ENCODE assay signal across 26 mouse cellular contexts in the genomic region with DNA sequence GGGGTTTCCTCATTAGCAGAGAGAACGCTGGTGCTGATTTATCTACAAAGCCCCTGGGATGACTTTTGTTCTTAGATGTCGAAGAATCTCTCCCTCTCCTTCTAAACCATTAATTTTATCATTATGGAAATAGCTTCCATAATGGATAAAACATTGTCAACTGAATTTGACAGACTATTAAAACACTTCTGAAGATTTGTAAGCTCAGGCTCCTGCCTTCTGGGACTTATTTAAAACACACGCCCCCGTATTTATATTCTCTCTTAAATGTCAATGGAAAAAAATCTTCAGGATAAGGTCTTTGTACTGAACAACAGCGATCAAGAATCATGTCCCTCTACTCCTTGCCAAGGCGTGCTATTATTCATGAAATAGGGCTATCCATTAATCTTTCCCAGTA.
"Had no signal": no experiment of that assay in that cellular context is flagged by ENCODE, and none has a peak within 500 bp of the region (broad histone marks: within the 10 kb centered on the region; RNA-seq: fewer than 3 reads in every experiment).

No protein-coding gene starts in this region.

- H3K27me3 ChIP-seq: heart, embryonic 12.5 days; hindbrain, embryonic 12.5 days; intestine, embryonic 15.5 days; limb, embryonic 12.5 days; liver, embryonic 13.5 days had no signal

- H3K36me3 ChIP-seq: heart, embryonic 10.5 days; heart, embryonic 12.5 days; hindbrain, embryonic 10.5 days; hindbrain, embryonic 12.5 days; intestine, embryonic 15.5 days; limb, embryonic 10.5 days; limb, embryonic 12.5 days; liver, embryonic 13.5 days had no signal

- H3K9me3 ChIP-seq: heart, embryonic 10.5 days; heart, embryonic 12.5 days; hindbrain, embryonic 10.5 days; hindbrain, embryonic 12.5 days; intestine, embryonic 15.5 days; limb, embryonic 10.5 days; limb, embryonic 12.5 days; liver, embryonic 13.5 days had no signal

- ATAC-seq: hindbrain, embryonic 16.5 days; inflammation-experienced regulatory T-cells, adult 6 months; intestine, embryonic 15.5 days; intestine, postnatal 0 days had no signal

- H3K4me2 ChIP-seq: heart, embryonic 12.5 days; hindbrain, embryonic 12.5 days; hindbrain, embryonic 14.5 days; intestine, embryonic 15.5 days; limb, embryonic 12.5 days; liver, embryonic 11.5 days; liver, embryonic 13.5 days had no signal

- DNase-seq: gastrocnemius, adult 2 months; gastrocnemius, postnatal 10 days; gastrocnemius, postnatal 25 days; heart, adult 18-20 months; heart, postnatal 10 days; heart, postnatal 4 days; kidney, adult 18-20 months; kidney, adult 9 months; kidney, postnatal 10 days; kidney, postnatal 36 days; liver; liver, embryonic 13.5 days had no signal

- H3K4me3 ChIP-seq: gastrocnemius, adult 2 months; heart, embryonic 10.5 days; heart, embryonic 12.5 days; hindbrain, embryonic 10.5 days; hindbrain, embryonic 12.5 days; intestine, embryonic 15.5 days; layer of hippocampus, adult 2 months; left cerebral cortex, adult 2 months; limb, embryonic 10.5 days; limb, embryonic 12.5 days; liver, embryonic 13.5 days had no signal

- H3K27ac ChIP-seq: gastrocnemius, adult 2 months; heart, embryonic 10.5 days; hindbrain, embryonic 10.5 days; hindbrain, embryonic 12.5 days; hindbrain, embryonic 14.5 days; intestine, embryonic 15.5 days; layer of hippocampus, adult 2 months; left cerebral cortex, adult 2 months; limb, embryonic 10.5 days; limb, embryonic 12.5 days; liver, embryonic 13.5 days had no signal

- H3K4me1 ChIP-seq: intestine, embryonic 15.5 days; limb, embryonic 12.5 days; liver, embryonic 13.5 days had no signal

- H3K9ac ChIP-seq: heart, embryonic 12.5 days; hindbrain, embryonic 12.5 days; hindbrain, embryonic 14.5 days; intestine, embryonic 15.5 days; limb, embryonic 12.5 days; liver, embryonic 13.5 days had no signal
